Mouse (Mus musculus): ENCODE data around the gene Dcst2.

The Dcst2 gene

DNA sequence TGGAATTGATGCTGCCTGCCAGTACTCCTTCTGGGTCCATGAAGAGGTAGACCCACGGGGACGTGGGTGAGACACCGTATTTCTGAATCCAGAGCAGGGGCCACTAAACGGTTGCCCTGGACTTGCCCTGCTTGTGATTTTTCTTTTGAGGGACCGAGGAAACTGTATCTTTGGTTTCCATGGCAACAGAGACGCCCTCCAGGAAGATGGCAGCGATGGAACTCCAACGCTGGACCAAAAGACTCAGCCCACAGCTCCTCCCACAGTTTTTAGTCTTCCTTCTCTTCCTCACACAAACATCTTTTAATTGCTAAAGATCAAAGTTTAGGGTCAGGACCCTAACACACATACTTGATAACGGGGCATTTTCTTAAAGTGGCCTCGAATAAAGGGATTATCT is 29.8 kb upstream of the Dcst2 start:
- 56% methylated on average over 10 of the region's 10 CpGs for WGBS

DNA sequence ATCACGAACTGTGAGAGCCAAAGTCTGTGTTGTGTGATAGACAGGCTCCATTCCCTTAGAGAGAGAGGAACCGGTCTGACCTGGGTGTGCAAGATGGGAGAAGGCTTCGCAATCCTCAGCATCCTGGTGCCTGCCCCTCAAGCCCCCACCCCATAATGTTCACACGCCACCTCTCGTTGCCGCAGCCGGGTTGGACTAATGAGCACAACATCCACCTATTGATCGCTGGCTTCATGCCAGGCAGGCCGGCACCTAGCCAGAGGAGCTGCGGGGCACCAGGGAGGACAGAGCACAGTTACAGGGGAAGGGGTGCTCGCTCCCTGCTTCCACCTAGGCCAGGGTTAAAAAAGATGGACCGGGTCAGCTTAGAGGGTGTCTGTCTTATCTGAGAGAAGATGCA is 29.3 kb upstream of the Dcst2 start:
- 39% methylated on average over 12 of the region's 12 CpGs for WGBS

DNA sequence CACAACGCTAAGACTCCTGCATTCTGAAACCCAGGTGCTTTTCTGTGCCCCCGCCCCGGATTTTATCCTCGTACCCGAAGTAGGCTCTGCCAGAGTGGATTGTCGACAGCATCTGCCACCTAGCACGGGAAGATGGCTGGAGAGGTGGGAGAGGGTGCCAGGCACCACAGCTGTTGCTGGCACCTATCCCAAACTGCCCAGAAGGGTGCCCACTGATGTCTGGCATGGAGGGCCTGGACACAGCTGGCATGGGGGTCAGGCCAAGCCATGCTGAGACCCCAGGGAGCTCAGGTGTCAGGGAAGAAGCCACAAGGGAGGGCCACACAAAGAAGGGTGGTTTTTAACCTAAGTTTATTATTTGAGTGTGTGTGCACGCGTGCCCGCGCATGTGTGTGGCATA is 28.7 kb upstream of the Dcst2 start:
- 55% methylated on average over 11 of the region's 11 CpGs for WGBS

DNA sequence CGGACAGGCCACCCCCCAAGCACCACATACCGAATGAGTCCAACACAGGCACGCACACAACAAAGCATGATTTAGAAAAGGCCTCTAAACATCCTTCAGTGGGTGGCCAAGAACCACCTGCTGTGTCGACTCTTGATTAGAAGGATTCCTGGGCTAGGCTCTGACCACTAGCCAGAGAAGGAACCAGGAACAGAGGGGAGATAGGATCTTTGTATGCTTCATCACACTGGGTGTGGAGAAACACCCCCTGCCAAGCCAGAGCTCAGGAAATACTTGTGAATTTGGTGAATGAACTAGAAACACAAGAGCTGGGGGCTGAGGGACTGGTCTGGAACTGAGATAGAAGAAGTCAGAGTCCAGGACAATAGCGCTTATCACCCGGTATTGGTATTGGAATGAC is 25.2 kb upstream of the Dcst2 start:
- WGBS, result 55% methylated on average over 6 of the region's 6 CpGs

DNA sequence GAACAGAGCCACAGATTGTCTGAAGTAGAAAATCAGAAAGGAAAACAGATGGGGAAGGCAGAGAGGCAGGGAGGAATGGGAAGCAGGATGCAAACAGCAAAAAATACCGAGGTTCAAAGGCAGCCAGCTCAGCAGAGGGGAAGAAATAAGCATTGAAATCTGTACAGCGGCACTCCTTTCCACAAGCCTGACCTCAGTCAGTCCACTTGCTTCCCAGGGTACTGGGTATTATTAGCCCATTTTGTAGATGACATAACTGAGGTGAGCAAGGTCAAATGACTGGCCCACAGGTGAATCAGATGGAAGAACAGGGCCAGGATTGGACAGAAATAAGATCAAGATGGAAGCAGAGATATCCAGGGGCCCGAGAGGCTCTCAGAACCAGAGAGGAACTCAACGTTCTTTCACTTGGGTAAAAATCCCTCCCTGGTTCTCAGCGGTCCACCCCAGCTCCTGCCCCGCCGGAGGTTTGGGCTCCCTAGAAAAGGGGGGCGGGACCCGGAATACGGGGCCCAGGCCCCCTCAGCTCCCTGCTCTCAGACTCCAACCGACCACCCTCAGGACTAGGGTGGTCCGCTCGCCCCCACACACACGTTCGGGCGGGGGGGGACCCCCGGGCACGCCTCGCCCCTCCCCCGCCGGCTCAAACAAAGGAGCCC is 24.6 kb upstream of the Dcst2 start:
- WGBS, result 5% methylated on average over 21 of the region's 21 CpGs

DNA sequence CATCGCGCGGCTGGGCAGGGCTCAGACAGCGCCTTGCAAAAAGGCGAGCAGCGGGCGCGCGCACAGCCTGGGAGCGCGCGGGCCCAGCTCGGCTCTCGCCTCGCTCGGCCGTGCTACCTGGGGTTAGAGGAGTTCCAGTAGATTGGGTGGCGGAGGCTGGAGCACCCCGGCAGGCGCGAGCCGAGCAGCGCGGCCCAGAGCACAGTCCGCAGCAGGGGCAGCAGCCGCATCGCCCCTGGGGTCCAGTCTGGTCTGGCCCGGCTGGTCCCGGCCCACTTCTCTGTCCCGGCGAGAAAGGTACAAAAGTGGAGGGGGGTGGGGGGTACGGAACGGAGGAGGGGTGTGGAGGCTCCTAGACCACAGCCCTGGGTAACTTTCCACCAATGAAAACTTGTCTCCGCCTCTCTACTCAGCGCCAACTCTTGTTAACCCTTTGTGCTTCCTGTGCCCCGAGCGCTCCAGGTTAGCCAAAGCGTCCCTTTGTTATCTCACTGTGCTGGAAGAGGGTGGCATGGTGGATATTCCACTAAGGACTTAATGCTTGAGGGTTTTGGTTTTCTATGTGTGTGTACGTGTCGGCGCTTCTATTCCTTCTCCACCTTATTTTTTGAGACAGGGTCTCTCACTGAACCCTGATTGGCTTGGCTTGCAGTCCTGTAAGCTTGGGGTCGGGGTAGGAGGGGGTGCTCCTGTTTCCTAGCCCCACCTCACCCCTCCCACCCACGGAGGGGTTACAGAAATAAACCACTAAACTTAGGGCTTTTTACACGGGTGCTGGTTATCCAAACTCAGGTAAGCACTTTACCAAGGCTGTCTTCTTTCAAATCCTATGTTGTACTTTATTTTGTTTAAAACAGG is 23.8 kb upstream of the Dcst2 start, which contains the start of gene Efna4:
TSS of gene Efna4 (minus strand) at position 308 of the 858 bp plus-strand sequence.
- 5% methylated on average over 44 of the region's 44 CpGs for WGBS

DNA sequence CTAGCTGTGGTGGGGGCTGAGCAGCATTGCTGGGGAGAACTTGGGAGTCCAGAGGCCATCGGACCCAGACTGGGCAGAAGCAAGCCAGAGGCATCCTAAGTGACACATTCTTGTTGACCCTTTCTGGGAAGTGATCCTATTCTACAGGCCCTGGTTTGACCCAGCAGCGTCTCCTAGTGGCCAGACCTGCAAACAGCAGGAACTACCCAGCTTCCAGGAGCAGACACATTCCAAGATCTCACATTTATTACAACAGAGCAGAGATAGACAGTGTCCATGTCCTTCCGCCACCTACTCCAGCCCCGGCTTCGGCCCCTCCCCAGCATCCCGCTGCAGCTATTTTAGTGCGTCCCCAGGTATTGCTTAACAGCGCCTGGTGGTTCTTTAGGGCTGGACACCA is 22.4 kb upstream of the Dcst2 start:
- WGBS, result 45% methylated on average over 8 of the region's 8 CpGs

DNA sequence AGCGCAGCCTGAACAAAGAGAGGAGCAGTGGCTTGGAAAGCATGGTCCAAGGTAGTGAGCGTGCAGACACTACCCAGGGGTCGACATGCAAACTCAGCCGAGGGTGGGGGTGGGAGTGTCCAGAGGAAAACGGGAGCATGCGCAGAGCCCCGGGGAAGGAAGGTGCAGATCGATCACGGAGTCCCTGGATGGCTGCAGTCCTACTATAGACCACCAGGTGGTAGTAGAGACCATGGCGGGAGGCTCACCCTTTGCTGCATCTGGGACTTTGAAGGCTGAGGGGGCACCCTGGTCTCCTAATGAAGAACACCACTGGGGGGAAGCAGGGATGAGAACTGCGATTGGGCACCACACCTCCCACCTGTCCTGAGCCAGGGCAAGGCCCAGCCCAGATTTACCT is 21.3 kb upstream of the Dcst2 start:
- WGBS, result 13% methylated on average over 11 of the region's 11 CpGs

DNA sequence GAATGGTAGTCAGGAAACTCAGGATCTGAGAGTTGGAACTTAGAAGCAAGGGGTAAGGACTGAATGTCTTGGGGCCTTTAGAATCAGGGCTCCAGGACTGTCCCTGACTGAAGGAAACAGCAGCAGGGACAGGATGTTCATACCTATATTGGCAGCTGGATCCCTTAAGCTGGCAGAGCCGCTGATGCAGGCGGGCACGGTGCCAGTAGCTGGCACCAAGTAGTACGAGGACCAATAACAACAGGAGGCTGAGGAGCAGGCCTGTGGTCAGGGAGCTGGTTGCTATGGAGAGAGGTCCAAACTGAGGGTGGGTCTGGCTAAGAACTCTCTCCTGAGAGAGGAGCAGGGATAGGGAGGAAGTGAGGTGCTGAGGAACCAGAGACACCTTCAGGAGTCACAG is 20.0 kb upstream of the Dcst2 start:
- WGBS, result 27% methylated on average over 4 of the region's 4 CpGs

DNA sequence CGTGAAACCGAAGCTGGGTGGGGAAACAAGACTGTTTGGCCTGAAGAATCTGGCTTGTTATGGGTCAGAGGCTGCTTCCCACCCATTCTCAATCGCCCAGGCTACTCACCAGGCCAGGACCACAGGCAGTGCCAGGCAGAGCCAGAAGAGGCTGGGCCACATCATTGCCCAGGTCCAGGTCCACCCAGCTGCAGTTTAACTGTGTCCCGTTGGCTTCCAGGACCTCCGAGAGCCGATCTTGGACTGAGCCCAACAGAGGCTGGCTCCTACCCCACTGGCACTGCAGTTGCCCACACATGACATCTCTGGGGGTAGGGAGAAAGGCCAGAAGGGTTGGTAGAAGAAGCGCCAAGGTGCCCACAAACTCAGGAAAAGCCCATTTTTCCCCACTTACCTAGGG is 18.5 kb upstream of the Dcst2 start:
- WGBS, result 67% methylated on average over 7 of the region's 7 CpGs

DNA sequence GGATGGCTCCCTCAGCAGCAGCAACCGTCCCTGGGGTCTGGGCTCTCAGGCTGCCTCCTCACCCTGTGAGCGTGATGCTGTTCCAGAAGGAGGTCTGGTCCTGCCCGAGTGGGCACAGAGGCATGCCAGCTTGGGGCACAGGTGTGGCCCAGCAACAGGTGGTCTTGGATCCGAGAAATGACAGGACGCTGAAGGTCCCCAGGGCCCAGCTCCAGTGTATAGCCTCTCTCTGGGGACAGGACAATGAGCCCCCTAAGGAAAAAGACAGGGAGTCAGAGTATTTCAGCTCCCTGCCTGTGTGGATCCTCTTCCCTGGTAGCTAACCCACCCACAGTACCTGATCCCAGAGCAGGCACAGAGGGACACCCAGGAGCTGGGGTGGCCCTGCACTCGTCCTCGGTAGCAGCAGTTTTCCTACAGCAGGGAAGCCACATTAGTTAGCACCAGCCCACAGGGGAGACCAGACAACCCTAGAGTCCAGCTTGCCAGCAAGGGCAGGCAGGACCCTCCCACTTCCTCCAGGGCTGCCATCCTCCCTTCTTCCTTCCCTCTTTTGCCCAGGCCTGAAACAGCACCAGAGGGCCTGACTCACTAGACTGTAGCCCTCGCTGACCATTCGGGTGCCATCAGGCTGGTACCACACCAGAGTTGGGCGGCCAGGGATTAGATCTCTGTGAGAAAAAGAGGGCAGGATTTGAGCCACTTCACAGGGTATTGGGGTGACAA is 14.8 kb upstream of the Dcst2 start:
- 88% methylated on average over 10 of the region's 10 CpGs for WGBS

DNA sequence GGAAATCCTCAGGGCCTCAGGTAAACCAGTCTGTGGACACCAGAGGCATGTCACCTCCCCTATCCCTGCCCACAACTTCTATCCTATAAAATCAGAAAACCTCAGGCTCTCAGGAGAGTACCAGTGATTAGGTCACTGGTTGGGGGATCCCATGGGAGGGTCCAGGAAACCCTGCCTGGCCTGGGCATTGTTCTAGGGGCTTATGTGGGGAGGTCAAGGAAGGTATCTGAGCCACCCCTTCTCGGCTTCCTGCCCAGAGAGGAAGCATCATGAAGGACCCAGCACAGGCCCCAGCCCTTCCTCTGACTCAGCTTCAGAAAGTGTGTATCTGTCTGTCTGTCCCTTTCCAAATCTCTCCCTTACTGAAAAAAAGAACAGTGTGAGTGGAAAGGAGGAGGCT is 13.9 kb upstream of the Dcst2 start:
- WGBS, result 73% methylated on average over 1 of the region's 1 CpGs

DNA sequence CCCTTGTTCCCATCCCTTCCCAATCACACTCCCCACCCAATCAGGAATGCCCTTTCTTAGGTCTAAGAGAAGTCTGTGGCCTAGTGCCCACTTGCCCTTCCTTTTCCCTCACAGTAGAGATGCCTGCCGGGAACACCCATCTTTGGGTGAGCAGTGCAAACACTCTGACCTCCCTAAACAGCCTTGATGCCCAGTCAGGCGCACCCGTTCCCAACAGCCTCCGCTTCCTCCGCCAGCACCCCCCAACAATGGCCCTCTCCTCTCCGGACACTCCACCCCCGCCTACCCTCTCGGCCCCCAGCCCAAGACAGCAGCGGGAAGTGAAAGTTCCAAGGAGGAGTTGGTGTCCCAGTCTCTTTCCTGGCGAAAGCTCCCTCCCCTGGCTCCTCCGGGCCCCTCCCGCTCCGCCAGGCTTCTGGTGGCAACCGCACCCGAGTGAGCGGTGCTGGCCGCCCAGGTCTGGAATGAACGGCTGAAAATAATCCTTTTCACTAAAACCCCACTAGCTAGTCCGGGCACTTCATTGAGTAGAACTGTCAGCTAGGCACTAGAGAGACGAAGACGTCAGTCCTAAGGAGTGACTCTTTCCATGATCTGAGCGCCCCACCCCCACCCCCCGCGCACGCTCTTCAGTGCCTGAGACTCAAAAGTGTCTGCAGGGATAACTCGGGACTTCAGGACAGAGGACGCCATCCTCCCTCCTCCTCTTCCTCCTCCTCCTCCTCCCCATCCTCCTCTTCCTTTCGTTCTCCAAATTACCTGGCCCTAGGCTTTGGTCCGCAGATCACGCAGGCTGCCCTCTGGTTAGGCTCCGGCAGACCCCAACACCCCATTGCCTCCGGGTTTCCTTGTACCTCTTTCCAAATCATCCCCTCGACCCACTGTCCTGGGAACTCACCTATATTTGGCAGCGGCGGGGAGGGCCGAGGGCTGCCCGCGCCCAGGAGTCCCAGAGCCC is 12.6 kb upstream of the Dcst2 start:
- WGBS, result 2% methylated on average over 38 of the region's 38 CpGs

DNA sequence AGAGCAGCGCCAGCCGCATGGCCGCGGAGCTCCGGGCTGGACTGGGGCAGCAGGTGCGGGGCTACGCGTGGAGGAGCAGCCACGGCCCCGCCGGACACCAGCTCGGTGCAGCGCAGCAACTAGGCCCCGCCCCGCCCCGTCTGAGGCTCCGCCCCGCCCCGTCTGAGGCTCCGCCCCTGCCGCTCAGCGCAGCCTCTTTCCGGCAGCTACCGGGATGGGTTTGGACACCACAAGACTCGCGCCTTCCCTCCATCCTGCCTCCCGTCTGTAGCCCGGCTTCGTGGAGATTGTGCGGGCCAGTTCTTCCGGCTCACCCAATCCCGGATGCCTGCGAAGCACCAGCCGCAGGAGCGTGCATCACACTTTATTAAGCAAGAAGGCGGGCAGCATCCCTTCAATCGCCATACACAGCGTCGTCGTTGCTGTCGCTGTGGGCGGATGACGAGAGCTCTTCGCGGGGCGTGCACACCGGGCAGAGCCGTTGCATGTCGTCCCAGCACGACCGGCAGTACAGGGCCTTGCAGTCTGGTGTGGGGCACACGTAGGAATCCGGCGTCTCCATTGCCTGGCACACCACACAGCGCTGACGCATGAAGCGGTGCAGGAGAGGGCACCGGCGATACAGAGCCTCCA is 11.8 kb upstream of the Dcst2 start, which contains the start of gene Adam15:
TSS of gene Adam15 (minus strand) at position 128 of the 633 bp plus-strand sequence.
- WGBS, result 1% methylated on average over 59 of the region's 59 CpGs

DNA sequence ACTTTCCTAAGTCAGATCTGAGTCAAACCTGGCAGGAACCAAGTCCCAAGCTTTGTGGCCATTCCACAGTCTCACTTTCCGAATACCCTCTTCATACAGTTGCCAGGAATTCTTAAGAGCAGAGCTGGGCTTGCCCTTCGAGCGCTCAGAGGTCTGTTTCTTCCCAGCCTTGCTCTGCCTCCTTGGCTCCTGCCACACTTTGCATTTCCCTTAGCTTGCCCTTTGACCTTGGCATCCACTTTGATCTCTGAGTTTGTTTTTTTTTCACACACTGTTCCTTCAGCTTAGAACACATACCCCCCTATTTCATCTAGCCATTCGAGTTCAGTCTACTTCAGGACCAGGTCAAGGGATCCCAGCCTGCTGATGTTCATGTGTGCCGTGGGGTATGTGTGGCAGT is 10.5 kb upstream of the Dcst2 start:
- 80% methylated on average over 5 of the region's 5 CpGs for WGBS

DNA sequence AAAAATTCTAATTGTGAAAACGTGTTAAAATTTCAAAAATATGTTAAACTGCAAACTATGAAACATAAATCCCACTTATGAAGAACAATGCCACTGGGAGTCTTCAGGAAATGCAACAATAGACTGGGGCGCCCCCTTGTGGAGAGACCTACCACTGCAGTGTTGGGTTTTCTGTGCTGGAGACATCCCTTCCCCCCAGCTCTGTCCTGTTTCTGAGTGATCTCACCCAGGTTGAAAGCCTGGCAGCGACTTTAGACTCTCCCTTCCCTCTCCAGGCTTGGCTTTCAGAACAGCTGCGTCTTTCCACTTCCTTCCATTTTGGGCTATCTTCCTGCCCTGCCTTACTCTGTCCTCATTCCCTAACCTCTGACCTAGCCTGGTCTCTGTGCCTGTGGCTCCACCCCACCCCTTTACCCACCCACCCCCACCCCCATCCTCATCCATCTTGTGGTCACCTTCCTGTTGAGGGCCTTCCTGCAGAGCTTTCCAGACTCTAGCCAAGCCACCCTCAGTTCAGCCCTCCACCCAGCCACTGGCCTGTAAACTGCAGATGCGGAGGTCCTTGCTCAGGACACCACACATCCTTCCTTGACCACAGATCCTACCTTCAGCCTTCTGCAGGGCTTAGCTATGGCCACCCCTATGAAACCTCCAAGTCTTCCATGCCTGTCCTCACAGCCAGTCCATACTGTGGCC is 6.8 kb upstream of the Dcst2 start:
- 17% methylated on average over 5 of the region's 5 CpGs for WGBS

DNA sequence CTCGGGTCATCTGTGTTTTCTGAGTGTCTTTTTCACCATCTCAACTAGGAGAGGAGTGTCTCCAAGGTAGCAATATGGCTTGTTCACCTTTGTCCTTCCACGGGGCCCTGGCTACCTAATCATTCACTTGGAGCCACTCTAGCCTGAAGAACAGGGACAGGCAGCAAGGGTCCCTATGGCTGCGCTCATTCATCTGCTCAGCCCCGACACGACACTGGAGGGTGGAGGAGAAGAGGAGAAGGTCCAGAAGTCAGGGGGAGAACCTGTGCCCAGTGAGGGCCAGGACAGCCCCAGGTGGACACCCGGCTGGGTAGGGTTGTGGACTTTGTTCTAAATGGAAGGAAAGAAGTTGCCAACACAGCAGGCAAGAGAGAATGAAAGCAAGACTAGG is 6.3 kb upstream of the Dcst2 start:
- WGBS, result 79% methylated on average over 6 of the region's 6 CpGs

DNA sequence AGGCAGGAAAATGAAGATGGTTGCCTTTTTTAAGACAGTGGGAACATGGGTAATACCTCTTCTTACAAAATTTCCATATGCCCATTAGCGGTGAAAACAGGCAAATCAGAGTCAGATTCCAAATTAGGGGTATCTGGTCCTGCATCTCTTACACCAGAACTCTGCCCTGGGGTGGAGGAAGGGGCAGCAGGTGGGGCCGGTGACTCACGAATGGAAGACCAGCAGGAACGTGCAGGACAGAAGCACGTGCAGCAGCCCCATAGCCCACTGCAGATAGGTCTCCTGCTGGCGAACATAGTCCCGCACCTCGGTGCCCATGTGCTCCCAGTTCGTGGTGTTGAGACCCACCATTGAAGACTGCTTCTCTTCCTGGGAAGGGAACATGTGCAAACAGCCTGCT is 5.7 kb upstream of the Dcst2 start:
- 70% methylated on average over 9 of the region's 9 CpGs for WGBS

DNA sequence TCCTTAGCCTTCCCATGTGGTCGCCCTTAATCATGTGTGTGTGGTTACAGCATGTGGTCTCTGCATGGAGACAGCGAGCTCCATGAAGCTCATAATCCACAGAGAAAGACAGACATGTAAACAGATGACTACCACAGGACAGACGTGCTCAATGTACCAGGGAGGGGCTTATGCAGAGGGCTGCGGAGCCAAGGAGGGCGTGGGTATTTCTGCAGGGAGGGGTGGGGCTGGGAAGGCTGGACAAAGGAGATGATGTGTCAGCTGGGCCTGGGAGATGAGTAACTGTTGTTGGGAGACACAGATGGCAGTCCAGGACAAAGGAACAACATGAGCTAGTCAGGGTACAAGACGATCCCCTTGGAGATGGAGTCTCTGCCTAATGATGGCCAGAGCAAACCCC is 2.1 kb upstream of the Dcst2 start:
- WGBS, result 61% methylated on average over 6 of the region's 6 CpGs

DNA sequence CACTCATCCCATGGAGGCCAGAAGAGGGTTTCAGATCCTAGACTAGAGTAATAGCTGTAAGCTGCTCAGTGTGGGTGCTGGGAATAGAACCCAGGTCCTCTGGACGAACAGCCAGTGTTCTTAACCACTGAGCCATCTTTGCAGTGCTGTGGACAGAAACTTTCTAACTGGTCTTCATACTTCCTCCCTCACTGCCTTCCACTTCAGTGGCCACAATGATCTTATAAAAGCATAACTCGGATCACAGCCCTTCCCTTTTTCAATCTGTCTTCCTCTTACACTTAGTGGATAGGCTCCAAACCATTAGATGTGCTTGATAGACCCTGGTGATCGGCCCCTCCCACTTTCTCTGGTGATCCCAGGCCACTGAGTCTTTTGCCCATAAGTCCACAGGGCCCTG is 1.5 kb upstream of the Dcst2 start:
- 76% methylated on average over 3 of the region's 3 CpGs for WGBS

Measured in cerebral cortex, adult 2 months (tissue).